Mouse (Mus musculus) left cerebral cortex, adult 9 months (tissue): ENCODE data around the gene Coro6.

Source experiments
- DNase-seq, 2 experiments: peaks; one replicate each; pipeline ENCODE4 v3.0.0; 2022; ENCODE audit warnings: low spot score in 2 of 2

Gene Coro6

DNA sequence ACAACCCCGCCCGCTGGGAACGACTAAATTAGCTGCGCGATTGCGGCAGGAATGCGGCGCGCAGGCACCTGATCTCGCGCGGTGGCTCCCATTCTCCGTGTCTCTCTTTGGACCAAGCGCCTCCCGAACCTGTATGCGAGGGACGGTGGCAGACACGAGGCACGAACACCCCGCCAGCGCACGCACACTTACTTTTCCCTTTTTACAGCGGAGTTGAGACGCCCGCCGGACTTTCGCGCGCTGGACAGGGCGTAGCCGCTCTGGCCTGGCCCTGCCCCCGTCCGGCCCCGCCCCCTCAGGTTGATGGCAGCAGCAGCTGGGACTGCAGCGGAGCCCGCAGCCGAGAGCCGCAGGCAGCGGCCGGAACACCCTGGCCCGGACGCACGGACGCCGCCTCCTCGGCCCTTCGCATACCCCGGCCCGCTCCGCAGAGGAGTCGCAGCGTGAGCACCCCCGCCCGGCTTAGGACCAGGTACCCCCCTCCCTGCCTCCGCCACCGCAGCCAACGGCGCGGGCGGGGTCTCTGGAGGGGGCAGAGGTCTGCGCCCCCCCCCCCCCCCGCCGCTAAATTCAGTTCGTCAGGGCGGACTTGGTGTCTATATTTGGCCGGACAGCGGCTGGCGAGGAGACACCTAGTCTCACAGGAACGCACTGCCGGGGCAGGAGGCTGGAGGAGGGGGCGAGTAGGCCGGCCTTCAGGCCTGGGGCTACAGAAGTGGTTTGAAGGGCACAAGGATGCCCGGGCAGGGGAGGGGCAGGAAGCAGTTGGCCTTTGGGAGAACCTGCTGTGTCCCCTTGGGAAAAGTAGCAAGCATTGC lies at the start of gene Coro6:
Gene Coro6, plus strand, starts transcription at position 129 of the 818 bp plus-strand sequence.
- no peak for DNase-seq

GRCm38 (mm10) chr11:77414141-77414839 lies 47.9 kb upstream of the Coro6 start:
- no peak for DNase-seq

DNA sequence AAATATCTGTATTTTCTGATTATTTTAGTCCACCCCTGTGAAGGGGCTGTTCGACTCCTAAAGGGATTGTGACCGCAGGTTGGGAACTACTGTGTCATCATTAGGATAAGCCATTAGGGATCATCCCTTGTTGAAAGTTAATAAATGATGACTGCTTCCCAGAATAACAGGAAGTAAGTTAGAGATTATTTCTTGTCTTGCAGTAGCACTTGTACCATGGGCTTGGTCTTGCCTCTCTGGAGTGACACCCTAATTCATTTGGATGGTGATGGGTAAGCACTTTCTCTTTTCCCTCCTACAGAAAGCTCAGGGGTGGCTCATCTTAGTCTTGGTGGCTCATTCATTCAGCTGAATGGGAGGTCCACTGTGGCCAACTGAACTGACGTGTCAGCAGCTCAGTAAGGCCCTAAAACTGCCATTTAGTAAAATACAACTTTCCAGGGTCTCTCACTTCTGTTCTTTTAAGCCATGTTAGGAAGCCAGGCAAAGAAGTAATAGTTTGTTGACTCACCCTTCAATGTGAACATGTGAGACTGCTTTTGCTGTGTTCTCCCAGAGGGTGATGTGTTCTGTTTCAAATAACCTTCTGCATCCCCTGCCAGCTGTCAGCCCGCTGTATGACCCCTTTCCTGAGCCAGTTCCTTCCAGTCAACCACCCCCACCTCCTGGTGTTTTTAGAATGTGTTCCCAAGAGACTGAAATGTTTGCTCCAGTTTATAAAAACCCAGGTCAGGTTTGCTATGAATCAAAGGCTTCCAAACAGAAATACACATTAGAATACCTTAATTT lies 45.8 kb upstream of the Coro6 start:
- DNase-seq = no peak

GRCm38 (mm10) chr11:77418021-77418420 lies 44.2 kb upstream of the Coro6 start:
- DNase-seq = no peak

- no peak for DNase-seq
Measured at GRCm38 (mm10) chr11:77423175-77423859, 38.9 kb upstream of the Coro6 start.

GRCm38 (mm10) chr11:77428446-77428845 lies 33.8 kb upstream of the Coro6 start:
- DNase-seq = no peak

DNA sequence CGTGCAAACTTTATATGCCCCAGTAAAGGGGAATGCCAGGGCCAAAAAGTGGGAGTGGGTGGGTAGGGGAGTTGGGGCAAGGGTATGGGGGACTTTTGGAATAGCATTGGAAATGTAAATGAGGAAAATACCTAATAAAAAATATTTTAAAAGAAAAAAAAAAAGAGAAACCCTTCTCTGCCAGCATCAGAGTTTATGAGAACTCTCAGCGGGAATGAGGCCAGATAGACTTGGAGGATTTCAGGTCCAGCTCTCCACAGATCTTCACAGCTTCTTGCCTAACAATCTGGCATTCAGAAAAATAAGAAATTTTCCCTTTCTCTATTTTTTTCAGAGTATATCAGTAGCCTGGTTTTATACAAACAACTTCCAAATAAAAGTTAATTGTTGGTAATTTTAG lies 25.2 kb upstream of the Coro6 start:
- no peak for DNase-seq

- no peak for DNase-seq
Measured at GRCm38 (mm10) chr11:77440081-77440480, 22.1 kb upstream of the Coro6 start.

DNA sequence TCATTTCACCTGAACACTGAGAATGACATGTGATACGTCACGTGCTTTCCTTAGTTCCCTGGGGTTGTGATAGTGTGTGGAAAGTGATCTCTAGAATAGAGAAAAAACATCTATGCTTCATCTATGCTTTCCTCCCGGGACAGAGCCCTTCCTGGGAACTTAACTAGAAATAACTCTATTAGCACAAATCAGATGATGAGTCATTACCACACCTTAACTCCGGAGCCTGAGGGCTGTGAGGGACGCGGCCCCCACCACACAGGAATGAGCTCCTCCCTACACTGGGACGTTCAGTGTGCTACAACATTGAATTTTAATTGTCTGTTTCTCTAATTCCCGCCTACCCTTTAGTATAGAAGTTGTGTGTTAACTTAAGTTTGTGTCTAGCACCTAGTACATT lies 21.2 kb upstream of the Coro6 start:
- no peak for DNase-seq

- DNase-seq = no peak
Measured at GRCm38 (mm10) chr11:77442186-77443170, 19.7 kb upstream of the Coro6 start.

GRCm38 (mm10) chr11:77444939-77445338 lies 17.3 kb upstream of the Coro6 start:
- DNase-seq = no peak

DNA sequence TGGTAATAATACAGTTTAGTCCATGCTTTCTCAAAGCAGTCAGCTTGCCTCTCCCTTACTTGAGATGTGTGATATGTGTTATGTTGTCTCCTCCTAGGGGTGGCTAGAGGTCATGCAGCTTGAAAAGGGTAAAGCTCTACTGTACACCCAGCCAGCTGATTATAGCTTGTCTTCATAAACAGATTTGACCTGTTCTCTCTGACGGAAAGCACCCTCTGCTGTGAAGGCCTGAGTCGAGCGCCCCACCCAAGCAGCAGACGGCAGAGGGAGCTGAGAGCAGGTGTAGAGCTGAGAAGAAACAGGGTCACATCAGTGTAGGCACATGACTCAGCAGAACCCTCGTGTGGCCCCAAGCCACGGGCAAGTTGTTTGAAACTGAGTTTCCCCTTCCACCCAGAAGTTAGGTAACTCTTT lies 15.6 kb upstream of the Coro6 start:
- DNase-seq = peak in 1 of 2 experiments; percentile 61

DNA sequence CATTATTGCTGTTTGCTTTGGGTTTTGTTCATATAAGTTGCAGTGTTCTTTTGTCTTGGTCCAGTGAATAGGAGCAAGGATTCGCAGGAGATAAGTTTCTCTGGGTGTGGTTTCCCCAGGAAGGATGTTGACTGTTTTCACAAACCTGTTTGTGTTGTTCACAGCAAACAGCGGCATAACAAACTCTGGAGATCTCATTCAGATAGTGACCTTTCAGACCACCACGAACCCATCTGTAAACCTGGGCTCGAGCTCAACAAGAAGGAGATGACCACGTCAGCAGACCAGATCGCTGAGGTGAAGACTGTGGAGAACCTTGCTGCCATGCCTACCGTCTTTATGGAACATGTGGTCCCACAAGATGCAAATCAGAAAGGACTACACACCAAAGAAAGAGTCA lies 13.0 kb upstream of the Coro6 start:
- DNase-seq = no peak

GRCm38 (mm10) chr11:77451670-77452069 lies 10.5 kb upstream of the Coro6 start:
- DNase-seq = no peak

DNA sequence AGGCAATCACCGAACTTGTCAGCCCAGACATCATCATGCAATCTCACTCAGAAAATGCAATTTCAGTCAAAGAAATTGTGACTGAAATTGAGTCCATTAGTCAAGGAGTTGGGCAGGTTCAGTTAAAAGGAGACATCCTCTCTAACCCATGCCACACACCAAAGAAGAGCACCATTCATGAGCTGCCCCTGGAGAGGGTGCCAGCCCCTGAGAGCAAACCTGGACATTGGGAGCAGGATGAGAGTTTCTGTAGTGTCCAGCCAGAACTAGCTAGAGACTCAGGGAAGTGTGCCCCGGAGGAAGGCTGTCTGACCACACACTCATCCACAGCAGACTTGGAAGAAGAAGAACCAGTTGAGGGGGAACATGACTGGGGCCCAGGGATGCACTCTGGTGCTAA lies 8.8 kb upstream of the Coro6 start:
- DNase-seq = no peak

DNA sequence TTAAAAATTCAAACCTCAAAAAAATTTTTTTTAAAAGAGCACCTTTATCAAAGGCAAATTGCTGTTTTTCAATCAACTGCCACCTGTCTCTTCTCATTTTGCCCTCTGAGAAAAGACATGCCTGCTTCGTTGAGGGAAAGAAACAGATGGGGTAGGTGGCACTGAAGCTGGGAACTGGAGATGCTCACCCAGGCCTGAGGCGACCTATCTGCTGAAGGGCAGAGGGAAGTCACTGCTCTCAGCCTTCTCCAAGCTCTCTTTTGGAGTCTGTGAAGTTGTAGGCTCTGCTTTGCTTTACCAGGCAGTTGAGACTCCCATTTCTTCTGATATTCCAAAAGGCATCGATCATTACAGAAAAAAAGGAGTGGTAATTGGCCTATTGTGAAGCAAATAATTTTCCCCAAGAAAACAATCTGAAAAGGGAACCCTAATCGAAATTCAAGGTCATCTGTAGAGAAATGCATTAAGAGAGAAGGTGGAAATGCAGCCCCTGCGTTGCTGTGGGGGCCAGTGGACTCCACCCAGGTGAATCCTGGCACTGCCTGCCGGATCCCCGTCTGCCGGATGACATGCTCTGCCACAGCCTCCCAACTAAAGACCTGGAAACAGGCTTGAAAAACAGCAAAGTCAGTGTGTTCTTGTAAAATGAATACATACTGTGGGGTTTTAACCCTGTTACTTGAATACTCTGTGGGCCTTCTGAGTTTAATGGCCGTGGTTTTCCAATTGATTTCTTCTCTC lies 6.3 kb upstream of the Coro6 start:
- DNase-seq = no peak

- DNase-seq = no peak
Measured at GRCm38 (mm10) chr11:77456866-77457265, 5.3 kb upstream of the Coro6 start.

- DNase-seq = no peak
Measured at GRCm38 (mm10) chr11:77461856-77462255, 355 bp upstream of the Coro6 start.

GRCm38 (mm10) chr11:77463101-77463445 lies 862 bp downstream of the Coro6 start:
- no peak for DNase-seq

DNA sequence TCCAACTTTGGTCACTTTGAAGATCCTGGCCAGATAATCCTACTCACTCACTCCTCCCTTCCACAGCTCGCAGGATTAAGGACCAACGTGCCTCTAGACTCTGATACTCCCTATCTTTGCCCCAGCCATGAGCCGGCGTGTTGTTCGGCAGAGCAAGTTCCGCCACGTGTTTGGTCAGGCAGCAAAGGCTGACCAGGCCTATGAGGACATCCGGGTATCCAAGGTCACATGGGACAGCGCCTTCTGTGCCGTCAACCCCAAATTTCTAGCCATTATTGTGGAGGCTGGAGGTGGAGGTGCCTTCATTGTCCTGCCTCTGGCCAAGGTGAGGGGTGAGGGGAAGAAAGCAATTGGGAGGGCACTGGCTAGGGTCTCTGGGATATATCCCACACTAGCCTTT lies 1.6 kb downstream of the Coro6 start:
- DNase-seq = no peak
